Mouse (Mus musculus): Measurements from ENCODE around the gene Elovl6. TPM values are rescaled to one million over a fixed set of nuclear protein-coding genes. Genes with fewer than 3 reads are reported as not detected.

Elovl6 gene
- total RNA-seq, 1 experiment = 118 TPM

DNA sequence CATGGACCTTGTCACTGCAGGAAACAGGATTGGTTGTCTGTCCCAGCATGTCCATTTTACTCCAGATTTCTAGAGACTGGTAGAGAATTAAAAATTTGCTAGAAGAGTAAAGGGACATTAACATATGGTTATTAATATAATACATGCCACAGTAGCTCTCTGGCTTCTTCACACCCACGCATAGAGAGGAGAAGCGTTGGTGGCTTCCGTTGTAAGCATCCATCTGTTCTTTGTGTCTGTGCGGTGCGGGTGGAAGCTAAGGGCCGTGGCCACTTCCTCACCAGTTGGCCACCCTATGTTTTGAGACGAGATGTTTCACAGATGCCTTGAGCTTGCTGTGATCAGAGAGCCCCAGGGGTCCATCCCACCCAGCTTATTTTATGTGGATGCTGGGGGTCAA, 109.5 kb downstream of the Elovl6 start:
- peaks cover 4% of the 10 kb centered on the region for H3K36me3 ChIP-seq (ENCODE audit: control insufficient read depth, insufficient read depth, low read length, poor library complexity, severe bottlenecking)
- in situ Hi-C loops (cut with MboI; ENCODE audit: low sequenced_read_pairs in 2 of 2, unreplicated experiment in 2 of 2) = no loop called here

DNA sequence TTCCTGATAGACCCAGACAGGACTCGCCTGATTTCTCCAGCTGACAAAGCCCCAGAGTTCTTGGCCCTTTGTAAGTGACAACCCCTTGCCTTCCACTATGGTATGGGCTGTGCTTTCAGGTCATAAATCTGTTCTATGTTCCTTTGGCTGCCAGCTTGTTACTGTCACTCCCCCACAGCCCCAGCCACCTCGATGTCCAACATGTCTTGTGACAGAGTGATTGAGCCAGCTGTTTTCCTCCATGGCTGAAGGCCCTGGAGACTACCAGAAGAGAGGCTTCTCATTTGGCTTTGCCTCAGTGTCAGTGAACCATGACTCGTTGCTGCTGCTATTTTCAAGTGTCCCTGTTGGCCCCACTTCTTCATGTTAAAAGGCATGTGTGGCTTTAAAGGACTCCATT, 113.3 kb downstream of the Elovl6 start:
- no peak for TF ChIP-seq MAFK (IDR thresholded peaks at IDR 0.05; ENCODE audit: insufficient read depth, low read depth, low read length)
- TF ChIP-seq CHD2 (IDR thresholded peaks at IDR 0.05; ENCODE audit: low read depth, low read length) = no peak
- no peak for TF ChIP-seq HCFC1 (IDR thresholded peaks at IDR 0.05; ENCODE audit: borderline replicate concordance, insufficient read depth, low read length)
- no peak for TF ChIP-seq ZC3H11A (IDR thresholded peaks at IDR 0.05; ENCODE audit: borderline replicate concordance, low read depth, low read length)
- TF ChIP-seq ZNF384 (IDR thresholded peaks at IDR 0.05; ENCODE audit: low read depth, low read length) = no peak
- in situ Hi-C loops (cut with MboI; ENCODE audit: low sequenced_read_pairs in 2 of 2, unreplicated experiment in 2 of 2) = no loop called here
- no peak for DNase-seq (ENCODE audit: low read depth, low spot score)
- Histone ChIP-seq H3K36me3 (ENCODE audit: control insufficient read depth, insufficient read depth, low read length, poor library complexity, severe bottlenecking) (no peaks in the 10 kb centered on the region), H3K4me3 (ENCODE audit: insufficient read depth in 1 of 2, low read depth in 1 of 2, low read length in 2 of 2, poor library complexity in 1 of 2, severe bottlenecking in 1 of 2) (no peak overlapping the region), H3K27ac (ENCODE audit: insufficient read depth, low read depth, low read length, poor library complexity, severe bottlenecking) (no peak overlapping the region), H3K4me1 (ENCODE audit: control insufficient read depth in 2 of 2, insufficient read depth in 2 of 2, low read length in 2 of 2, poor library complexity in 1 of 2) (peaks cover 0 to 19% of the 10 kb centered on the region in 2 experiments; a peak in 3 of 4 replicates), H3K9ac (ENCODE audit: insufficient read depth, low read depth, low read length, poor library complexity, severe bottlenecking) (no peak overlapping the region), H3K9me3 (ENCODE audit: control insufficient read depth, insufficient read depth, low read depth, low read length) (no peaks in the 10 kb centered on the region)

More for the DNA sequence above, 109.5 kb downstream of the Elovl6 start:
- Histone ChIP-seq H3K27ac (ENCODE audit: insufficient read depth, low read depth, low read length, poor library complexity, severe bottlenecking) (no peak overlapping the region), H3K4me1 (ENCODE audit: control insufficient read depth in 2 of 2, insufficient read depth in 2 of 2, low read length in 2 of 2, poor library complexity in 1 of 2) (no peaks in the 10 kb centered on the region; a peak in 1 of 4 replicates), H3K9me3 (ENCODE audit: control insufficient read depth, insufficient read depth, low read depth, low read length) (no peaks in the 10 kb centered on the region), H3K9ac (ENCODE audit: insufficient read depth, low read depth, low read length, poor library complexity, severe bottlenecking) (no peak overlapping the region), H3K4me3 (ENCODE audit: insufficient read depth in 1 of 2, low read depth in 1 of 2, low read length in 2 of 2, poor library complexity in 1 of 2, severe bottlenecking in 1 of 2) (no peak overlapping the region)
- TF ChIP-seq ZC3H11A (IDR thresholded peaks at IDR 0.05; ENCODE audit: borderline replicate concordance, low read depth, low read length) = no peak
- TF ChIP-seq CHD2 (IDR thresholded peaks at IDR 0.05; ENCODE audit: low read depth, low read length) = no peak
- no peak for TF ChIP-seq MAFK (IDR thresholded peaks at IDR 0.05; ENCODE audit: insufficient read depth, low read depth, low read length)
- no peak for TF ChIP-seq HCFC1 (IDR thresholded peaks at IDR 0.05; ENCODE audit: borderline replicate concordance, insufficient read depth, low read length)
- no peak for TF ChIP-seq ZNF384 (IDR thresholded peaks at IDR 0.05; ENCODE audit: low read depth, low read length)
- no peak for DNase-seq (ENCODE audit: low read depth, low spot score)

- Histone ChIP-seq H3K36me3 (ENCODE audit: control insufficient read depth, insufficient read depth, low read length, poor library complexity, severe bottlenecking) (no peaks in the 10 kb centered on the region), H3K9ac (ENCODE audit: insufficient read depth, low read depth, low read length, poor library complexity, severe bottlenecking) (no peak overlapping the region), H3K4me1 (ENCODE audit: control insufficient read depth in 2 of 2, insufficient read depth in 2 of 2, low read length in 2 of 2, poor library complexity in 1 of 2) (peaks cover 0 to 20% of the 10 kb centered on the region in 2 experiments; a peak in 3 of 4 replicates), H3K27ac (ENCODE audit: insufficient read depth, low read depth, low read length, poor library complexity, severe bottlenecking) (no peak overlapping the region), H3K4me3 (ENCODE audit: insufficient read depth in 1 of 2, low read depth in 1 of 2, low read length in 2 of 2, poor library complexity in 1 of 2, severe bottlenecking in 1 of 2) (no peak overlapping the region), H3K9me3 (ENCODE audit: control insufficient read depth, insufficient read depth, low read depth, low read length) (no peaks in the 10 kb centered on the region)
- no peak for TF ChIP-seq MAFK (IDR thresholded peaks at IDR 0.05; ENCODE audit: insufficient read depth, low read depth, low read length)
- no peak for TF ChIP-seq CHD2 (IDR thresholded peaks at IDR 0.05; ENCODE audit: low read depth, low read length)
- no peak for TF ChIP-seq ZC3H11A (IDR thresholded peaks at IDR 0.05; ENCODE audit: borderline replicate concordance, low read depth, low read length)
- TF ChIP-seq ZNF384 (IDR thresholded peaks at IDR 0.05; ENCODE audit: low read depth, low read length) = no peak
- no peak for TF ChIP-seq HCFC1 (IDR thresholded peaks at IDR 0.05; ENCODE audit: borderline replicate concordance, insufficient read depth, low read length)
- in situ Hi-C loops (cut with MboI; ENCODE audit: low sequenced_read_pairs in 2 of 2, unreplicated experiment in 2 of 2) = no loop called here
- DNase-seq (ENCODE audit: low read depth, low spot score) = no peak
These were observed 114.6 kb downstream of the Elovl6 start for GRCm38 (mm10) chr3:129646781-129647180.

DNA sequence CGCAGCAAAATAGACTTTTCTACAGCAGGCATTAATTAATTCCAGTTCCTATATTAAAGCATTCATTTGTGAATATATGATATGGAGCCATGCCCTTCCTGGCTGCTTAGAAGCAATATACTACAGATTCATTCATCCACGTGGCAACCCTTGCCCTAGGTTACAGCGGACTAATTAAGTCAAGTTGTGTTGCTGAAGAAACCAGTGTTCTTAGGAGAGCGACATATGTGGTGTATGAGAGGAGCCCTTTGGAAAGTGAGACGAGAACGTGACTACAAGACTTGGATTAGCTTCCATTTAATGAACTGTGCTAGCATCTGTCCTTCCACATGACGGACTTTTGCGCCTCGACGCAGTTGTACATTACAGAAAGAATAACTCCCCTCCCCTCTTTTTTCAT, 115.2 kb downstream of the Elovl6 start:
- DNase-seq (ENCODE audit: low read depth, low spot score) = no peak
- in situ Hi-C loops (cut with MboI; ENCODE audit: low sequenced_read_pairs in 2 of 2, unreplicated experiment in 2 of 2) = no loop called here
- Histone ChIP-seq H3K9ac (ENCODE audit: insufficient read depth, low read depth, low read length, poor library complexity, severe bottlenecking) (no peak overlapping the region), H3K9me3 (ENCODE audit: control insufficient read depth, insufficient read depth, low read depth, low read length) (no peaks in the 10 kb centered on the region), H3K27ac (ENCODE audit: insufficient read depth, low read depth, low read length, poor library complexity, severe bottlenecking) (no peak overlapping the region), H3K4me1 (ENCODE audit: control insufficient read depth in 2 of 2, insufficient read depth in 2 of 2, low read length in 2 of 2, poor library complexity in 1 of 2) (peaks cover 0 to 24% of the 10 kb centered on the region in 2 experiments; a peak in 3 of 4 replicates), H3K36me3 (ENCODE audit: control insufficient read depth, insufficient read depth, low read length, poor library complexity, severe bottlenecking) (no peaks in the 10 kb centered on the region), H3K4me3 (ENCODE audit: insufficient read depth in 1 of 2, low read depth in 1 of 2, low read length in 2 of 2, poor library complexity in 1 of 2, severe bottlenecking in 1 of 2) (no peak overlapping the region)
- TF ChIP-seq MAFK (IDR thresholded peaks at IDR 0.05; ENCODE audit: insufficient read depth, low read depth, low read length) = no peak
- no peak for TF ChIP-seq ZNF384 (IDR thresholded peaks at IDR 0.05; ENCODE audit: low read depth, low read length)
- no peak for TF ChIP-seq HCFC1 (IDR thresholded peaks at IDR 0.05; ENCODE audit: borderline replicate concordance, insufficient read depth, low read length)
- no peak for TF ChIP-seq CHD2 (IDR thresholded peaks at IDR 0.05; ENCODE audit: low read depth, low read length)
- no peak for TF ChIP-seq ZC3H11A (IDR thresholded peaks at IDR 0.05; ENCODE audit: borderline replicate concordance, low read depth, low read length)
